Mouse (Mus musculus) megakaryocyte progenitor cell, adult 5-6 weeks (primary cell): ENCODE data around the gene Csrnp3. TPM values are rescaled to one million over a fixed set of nuclear protein-coding genes. Genes with fewer than 3 reads are reported as not detected.
A peak's percentile ranks its signal among the peaks of the same experiment; 100 is the strongest.

Experiments used
- ATAC-seq: replicated peaks from 2 replicates; pipeline ENCODE4 v1.8.0; 2016; ENCODE audit warnings: mild to moderate bottlenecking, moderate TSS enrichment, inconsistent platforms; ENCODE audit not compliant: poor library complexity
- total RNA-seq, 2 experiments: library from RNA; stranded (forward) in 1 of 2; stranded (reverse) in 1 of 2; fragments of 157-497, 149-512 nt in 1 of 2; fragments of 200-1000 nt in 1 of 2; gene quantifications; 2 replicates each; pipeline versions ENCODE4 v1.2.3 to v1.2.4; 2015 to 2017

Gene Csrnp3
- total RNA-seq, 2 experiments from 2014 or later = not detected

DNA sequence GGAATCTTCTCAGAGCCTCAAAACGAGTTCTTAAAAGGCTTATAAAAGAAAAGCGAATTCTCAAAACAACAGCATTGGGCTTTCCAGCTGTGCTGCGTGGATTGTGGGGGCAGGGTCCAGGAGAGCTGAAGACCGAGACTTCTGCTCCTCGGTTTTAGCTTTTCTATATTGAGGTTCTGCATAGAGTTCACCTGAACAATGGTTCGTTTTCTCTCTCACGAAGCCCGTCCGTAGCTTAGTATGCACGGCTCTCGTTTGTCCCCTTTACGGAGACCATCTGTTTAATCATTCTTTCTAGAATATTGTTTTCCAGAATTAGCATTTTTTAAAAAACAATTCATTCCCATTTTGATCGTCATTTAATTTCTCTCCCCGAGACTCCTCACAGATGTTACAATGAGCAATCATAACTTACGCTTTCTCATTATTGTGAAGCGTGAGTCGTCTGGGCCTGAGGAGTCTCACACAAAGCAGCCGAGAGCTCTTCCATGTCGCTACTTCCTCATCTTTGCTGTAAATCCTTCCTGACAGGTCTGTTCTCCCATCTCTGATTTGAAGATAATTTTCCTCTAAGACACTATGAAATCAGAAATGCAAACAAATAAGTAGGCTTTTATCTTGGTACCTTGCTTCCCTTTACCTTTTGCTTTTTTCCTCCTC, 163.6 kb downstream of the Csrnp3 start:
- no peak for ATAC-seq

DNA sequence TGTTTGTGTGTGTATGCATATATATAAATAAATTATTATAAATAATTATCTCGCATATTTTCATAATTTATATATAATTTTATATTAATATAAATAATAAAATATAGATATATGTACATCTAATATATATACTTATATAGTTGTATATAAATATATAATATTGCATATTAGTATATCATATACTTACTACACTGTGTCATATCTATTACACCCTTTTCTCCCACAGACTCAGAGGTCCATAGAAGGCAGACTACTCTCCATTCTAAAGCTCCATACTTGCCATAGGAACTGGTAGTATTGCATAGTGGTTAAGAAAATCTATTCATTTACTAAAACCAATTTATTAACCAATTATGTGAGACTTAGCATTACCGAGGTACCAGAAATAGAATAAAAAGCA, 164.1 kb downstream of the Csrnp3 start:
- no peak for ATAC-seq

GRCm38 (mm10) chr2:66018711-66019110, 173.1 kb downstream of the Csrnp3 start:
- no peak for ATAC-seq

DNA sequence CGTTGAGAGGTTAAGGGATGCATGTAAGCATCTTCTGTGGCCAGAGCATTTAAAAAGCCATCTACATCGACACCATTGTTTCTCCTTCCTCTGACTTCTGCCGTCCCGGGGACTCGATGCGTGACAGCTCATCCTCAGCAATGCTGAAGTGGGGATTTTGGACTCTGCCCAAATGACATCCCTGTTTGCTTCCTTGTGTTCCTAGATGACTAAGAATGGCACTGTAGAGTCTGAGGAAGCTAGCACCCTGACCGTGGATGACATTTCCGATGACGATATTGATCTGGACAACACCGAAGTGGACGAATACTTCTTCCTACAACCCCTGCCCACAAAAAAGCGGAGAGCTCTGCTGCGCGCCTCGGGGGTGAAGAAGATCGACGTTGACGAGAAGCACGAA, 173.7 kb downstream of the Csrnp3 start:
- no peak for ATAC-seq

DNA sequence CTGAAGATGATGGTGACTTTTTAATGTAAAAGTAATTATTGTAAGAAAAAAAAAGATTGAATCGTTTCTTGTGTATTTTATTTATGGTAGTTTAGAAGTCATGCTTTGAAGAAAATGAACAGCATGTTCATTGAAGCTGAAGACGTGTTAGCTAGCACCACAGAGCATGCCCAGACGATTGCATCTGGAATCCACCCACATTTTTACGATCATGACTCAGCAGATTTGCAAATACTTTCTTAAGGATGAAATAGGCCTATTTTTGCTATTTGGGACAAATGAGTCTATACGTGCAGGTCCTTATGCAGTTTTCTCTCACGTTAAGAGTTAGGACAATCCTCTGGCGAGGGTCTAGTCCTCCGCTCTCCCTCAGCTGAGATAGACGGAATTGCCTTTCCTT, 177.9 kb downstream of the Csrnp3 start:
- no peak for ATAC-seq

- no peak for ATAC-seq
Measured at GRCm38 (mm10) chr2:66024837-66025236, 179.3 kb downstream of the Csrnp3 start.

DNA sequence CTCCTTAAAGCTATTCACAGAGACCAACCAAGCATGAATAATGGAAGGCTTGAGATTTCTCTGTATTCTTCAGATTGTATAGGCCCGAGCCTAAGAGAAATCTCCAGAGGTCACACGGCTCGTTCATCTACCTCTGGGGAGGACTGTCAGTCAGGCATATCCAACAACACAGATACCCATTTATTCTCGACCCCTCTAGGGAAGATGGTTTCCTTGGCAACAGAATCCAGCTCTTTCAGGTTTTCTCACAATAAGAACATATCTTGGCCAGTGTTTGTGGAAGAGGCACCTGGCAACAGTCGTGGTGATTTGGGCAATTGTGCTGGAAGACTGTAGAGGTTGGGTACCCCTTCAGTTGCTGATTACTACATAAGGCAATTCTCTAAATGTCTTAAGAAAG, 183.2 kb downstream of the Csrnp3 start:
- no peak for ATAC-seq

DNA sequence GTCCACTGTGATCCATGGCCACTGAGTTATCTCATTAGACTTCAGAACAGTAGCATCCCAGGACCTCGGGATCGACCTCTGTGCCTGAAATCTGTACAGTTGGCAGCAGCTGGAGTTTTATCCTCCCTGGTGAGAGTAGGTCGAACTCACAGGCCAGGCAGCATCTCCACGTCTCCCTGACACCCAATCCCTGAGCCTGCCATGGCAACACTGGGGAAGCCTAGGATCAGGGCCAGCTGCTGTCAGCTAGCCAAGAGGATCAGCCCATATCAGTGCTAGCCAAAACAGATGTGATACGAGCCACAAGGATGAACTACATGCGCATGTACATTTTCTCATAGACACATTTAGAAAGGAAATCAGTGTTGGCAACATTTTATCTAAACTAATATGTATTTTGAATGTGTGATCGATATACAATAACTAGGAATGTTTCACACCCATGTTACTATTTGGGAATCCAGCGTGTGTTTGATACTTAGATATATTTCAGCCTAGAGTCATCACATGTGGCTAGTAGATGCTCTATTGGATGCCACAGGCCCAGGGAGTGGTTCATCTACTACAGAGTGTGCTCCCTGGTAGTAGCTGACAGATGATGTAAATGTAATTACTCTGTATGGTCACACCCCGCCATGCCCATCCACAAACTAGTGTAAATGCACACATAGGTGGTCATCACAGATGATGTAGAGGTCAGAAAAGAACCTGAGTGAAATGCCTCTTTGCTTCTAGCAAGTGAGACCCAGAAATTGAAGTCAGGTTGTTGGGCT, 189.5 kb downstream of the Csrnp3 start:
- no peak for ATAC-seq

- no peak for ATAC-seq
Measured at GRCm38 (mm10) chr2:66040611-66041010, 195.0 kb downstream of the Csrnp3 start.

GRCm38 (mm10) chr2:66041203-66041916, 195.8 kb downstream of the Csrnp3 start:
- ATAC-seq = no peak

DNA sequence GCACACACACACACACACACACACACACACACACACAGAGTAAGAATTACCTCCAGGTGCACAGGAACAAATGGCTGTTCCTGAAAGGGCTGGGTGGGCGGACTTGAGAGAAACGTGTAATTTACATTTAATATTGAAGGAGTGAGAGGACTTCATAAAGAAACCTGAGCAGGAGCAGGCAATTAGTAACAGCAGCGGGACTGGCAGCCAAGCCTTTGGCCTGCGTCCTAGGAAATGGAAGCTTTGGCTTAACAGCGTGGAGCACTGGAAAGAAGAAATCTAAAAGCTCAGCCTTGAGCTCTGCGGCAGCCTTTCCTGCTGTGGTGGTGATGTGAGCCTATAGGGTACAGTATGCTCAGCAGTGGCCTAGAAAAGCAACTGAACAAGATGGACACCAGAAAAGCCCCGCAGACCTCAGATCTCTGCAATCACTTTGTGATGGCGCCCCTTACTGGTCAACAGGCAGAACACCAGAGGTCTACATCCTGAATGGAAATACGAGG, 196.4 kb downstream of the Csrnp3 start:
- ATAC-seq = peak; percentile 48; the same call in 1 of the 2 replicates

- peak; percentile 18; the same call in 1 of the 2 replicates for ATAC-seq
Measured at GRCm38 (mm10) chr2:66043441-66044404, 198.2 kb downstream of the Csrnp3 start.

DNA sequence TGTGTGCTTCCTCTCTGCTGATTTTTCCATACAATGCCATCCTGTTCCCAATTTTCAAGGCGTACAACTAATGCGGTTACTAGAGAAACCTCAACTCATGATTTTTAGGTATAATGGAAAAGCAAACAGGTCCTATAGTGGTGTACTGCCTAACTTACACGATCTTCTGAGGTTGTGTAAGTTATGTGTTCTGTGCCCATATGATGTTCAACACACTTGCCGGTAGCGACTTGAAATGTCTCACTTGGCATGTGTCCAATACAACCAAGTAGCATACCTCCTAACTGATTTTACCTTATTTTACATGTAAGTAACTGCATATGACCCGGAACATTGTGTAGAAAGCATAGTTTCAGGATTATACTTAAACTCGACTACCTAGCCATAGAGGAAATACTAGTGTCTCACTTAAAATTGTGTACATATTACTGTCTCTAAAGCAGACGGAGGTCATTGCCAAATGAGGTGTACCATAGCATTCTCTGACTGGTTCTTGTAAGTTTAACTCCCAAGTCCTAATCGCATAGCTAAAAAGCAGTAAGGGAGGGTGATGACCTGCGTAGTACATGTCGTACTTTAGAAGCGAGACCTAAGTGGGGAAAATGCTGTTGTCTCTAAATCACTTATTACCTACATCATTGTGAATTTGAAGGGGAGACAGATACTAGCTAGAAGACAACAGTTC, 199.0 kb downstream of the Csrnp3 start:
- ATAC-seq = peak; percentile 75

- no peak for ATAC-seq
Measured at GRCm38 (mm10) chr2:66063291-66063690, 217.7 kb downstream of the Csrnp3 start.

- ATAC-seq = no peak
Measured at GRCm38 (mm10) chr2:66069454-66069853, 223.9 kb downstream of the Csrnp3 start.

DNA sequence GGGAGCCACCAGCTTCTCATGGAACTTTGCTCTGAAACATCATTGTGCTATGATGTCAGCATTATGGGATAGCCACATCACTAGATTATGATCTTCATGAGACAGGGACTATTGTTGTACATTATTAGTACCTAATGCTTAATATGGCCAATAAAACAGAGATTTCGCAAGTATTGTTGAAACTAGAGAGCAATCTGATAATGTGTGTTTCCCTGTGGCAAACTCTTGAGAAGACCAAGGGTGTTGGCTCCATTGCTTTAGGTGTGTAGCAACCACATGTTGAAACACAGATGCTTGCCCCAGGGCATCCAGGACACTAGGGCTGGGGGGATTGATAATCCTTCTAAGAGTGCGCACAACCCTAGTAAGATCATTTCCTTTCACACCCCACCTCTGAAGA, 235.2 kb downstream of the Csrnp3 start:
- no peak for ATAC-seq
